Mouse (Mus musculus) lung, postnatal 25 days (tissue): Measurements from ENCODE around the gene Timm13.

Source experiments
- DNase-seq: peaks from one replicate; pipeline ENCODE4 v3.0.0; 2022; ENCODE audit warnings: low spot score

Gene Timm13

DNA sequence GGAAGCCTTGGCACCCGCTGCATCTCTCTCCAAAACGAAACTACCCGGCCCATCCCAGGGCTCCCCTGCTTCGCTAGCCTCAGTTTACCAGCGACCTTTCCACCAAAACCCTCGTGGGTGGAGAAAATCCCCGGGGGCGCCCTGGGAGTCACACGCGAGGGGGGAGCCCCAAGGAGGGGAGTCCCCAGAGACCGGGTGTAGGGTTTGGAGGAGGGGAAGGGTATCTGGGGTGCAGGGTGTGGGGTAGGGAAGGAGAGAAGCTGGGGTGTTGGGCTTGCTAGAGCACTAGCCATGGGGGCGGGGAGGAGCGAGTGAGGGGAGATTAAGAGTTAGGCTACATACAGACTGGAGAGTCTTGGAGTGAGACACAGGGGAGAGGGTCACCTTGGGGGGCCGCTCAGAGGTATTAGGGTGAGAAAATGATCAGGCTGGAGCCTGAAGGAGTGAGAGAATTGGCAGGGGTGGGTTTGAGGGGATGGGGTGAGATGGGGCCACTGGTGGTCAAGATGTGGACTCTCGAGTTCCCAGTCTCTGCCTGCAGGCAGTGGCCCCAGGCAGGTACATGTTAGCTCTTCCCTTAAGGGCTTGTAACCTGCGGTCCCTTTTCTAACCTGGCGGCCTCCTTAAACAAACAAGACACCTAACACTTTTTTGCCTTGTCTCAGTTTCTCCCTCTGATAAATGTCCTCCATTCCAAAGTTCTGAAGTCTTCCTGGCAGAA, 32.1 kb upstream of the Timm13 start:
- no peak for DNase-seq

DNA sequence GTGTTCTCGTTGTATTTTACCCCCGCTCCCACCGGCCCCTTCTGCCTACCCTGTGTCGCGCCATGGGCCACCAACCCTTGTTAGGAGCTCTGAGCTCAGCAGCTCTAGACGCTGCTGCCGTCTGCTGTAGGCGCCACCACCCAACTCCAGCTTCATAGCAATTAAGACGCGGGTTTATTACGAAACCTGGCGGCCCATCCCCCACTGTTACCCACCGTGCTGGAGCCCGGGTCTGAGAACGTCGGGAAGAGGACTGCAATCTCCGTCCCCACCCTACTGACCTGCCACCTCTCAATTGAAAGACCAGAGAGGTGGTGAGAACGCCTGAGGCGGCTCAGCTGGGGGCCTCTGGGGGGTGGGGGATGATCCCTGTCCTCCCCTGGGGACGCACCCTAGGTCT, 31.4 kb upstream of the Timm13 start:
- no peak for DNase-seq

DNA sequence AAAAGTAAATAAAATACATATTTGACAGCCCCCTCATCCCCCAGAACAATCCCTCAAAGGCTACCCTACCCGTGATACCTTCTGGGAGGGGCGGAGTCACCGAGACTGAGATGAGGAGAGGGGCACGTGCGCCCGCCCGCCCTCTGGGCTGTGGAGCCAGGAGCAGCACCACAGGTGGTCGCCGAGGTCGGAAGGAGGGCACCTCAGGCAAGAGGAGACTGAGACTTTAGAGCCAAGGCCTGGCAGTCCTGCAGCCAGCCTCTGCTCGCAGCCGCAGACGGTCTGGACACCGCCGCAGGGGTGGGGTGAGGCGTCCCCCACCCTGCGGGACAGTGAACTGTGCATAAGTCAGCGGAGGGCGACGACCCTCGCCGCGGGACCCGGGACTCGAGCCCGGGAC, 30.9 kb upstream of the Timm13 start:
- DNase-seq = no peak

DNA sequence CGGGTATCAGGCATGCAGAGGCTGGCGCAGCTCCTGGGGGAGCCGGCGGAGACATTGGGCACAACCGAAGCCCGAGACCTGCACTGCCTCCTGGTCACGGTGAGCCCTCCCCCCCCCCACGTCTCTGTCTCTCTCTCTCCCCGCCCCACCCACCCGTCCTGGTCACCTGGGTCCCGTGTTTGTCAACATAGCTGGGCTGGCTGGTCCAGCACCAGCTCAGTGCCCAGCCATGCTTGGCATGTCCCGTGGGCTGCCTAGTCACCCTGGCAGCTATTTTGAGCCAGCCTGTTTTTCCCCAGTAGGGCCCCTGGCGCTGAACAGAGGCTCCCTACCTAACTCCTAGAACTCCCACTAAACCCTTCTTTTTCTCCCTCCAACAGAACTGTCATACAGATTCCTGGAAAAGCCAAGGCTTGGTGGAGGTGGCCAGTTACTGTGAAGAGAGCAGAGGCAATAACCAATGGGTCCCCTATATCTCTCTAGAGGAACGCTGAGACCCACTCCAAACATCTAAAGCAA, 30.4 kb upstream of the Timm13 start:
- DNase-seq = no peak

DNA sequence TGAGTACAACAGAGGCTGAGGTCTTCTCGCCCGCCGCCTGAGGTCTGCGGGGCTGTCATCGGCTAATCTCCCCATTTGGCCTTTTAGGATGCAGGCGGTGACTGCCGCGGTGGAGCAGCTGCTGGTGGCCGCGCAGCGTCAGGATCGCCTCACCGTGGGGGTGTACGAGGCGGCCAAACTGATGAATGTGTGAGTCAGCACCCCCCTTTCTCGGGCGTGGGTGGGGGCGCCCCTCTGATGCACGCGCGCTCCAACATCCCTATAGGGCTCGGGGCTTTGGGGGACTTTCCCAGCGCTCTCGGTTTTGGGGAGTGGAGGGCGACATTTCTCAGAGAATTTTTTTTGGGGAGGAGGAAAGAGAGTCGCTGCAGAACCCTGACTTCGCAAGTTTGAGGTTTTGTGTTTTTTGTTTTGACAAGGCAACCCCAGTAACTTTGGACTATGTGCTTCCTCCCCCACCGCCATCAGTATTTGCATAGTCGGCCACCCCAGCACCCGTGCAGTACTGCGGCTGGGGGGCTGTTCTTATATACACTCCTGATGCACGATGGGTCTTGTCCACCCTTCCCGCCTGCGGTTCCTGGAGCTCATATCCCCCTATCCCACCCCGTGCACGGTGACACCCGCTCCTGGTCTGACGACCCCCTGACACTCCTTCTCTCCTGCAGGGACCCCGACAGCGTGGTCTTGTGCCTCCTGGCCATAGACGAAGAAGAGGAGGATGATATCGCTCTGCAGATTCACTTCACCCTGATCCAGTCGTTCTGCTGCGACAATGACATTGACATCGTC, 29.8 kb upstream of the Timm13 start:
- no peak for DNase-seq

DNA sequence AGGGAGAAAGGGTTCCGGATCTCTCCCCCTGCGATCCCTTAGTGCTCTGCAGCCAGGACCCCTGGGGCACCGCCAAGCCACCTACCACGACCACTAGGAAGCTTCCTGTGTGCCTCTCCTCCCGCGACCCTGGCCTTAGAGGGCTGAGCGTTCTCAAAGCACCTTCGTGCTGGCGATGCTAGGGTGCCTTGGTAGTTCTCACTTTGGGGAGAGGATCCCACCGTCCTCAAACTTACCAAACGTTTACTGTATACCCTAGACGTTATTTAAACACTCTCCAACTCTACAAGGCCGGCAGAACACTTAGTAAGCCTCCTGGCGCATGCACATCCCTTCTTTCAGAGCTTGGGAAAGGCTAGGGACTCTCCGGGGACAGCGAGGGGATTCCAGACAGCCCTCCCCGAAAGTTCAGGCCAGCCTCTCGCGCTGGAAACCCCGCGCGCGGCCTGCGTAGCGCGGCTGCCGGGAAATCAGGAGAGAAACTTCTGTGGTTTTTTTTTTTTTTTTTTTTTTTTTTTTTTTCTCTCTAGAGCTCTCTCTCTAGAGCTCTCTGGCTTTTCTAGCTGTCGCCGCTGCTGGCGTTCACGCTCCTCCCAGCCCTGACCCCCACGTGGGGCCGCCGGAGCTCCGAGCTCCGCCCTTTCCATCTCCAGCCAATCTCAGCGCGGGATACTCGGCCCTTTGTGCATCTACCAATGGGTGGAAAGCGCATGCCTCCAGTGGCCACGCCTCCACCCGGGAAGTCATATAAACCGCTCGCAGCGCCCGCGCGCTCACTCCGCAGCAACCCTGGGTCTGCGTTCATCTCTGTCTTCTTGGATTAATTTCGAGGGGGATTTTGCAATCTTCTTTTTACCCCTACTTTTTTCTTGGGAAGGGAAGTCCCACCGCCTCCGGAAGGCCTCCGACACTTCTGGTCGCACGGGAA, 28.8 kb upstream of the Timm13 start, which contains the start of gene Gadd45b:
Gene Gadd45b (plus strand): TSS at position 775 of the 928 bp plus-strand sequence.
- DNase-seq = peak; percentile 99

DNA sequence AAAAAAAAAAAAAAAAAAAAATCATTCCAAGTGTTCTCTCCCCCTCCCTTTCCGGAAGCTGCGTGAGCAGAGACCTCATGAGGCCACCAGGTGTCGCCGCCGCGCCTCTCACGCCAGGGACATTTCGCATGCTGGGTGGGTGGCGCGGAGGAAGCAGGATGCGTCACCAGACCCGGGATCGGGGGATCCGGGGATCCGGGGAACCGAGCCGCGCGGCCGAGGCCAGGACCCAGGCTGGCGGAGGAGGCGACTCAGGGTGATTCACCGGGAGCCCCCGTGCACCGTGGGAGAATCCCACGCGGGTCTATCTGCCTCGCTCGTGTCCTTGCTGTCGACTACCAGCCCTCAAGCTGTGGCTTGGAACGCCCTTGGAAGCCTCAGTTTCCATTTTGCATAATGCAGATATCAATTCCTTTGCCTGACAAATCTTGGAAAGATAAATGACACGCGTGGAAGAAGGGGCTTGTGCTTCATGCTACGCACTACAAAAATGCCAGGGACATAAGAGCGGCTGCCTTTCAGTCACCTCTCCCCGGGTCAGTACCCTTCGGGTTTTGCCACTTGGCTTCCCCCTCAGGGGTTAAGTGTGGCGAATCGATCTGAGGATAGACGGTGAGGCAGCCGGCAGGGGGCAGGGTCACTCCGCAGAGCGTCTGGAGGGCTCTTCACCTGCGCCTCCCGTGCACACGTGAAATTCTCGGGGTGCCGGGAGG, 28.0 kb upstream of the Timm13 start:
- peak; percentile 94 for DNase-seq

DNA sequence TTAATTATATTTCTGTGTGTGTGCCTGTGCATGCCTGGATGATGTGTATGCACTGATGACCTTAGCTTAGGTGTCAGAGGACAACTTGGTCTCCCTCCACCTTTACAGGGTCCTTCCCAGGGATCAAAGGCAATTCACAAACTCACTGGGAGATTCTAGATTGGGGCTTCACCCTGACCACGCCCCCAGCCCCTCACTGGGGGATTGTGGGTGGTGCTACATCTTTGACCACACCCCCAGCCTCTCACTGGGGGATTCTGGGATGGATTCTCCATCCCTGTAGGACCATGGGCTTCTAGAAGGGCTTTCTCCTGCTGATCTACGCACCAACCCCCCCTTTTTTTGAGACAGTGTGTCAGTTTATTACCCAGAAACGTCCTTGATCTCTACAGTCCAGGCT, 24.7 kb upstream of the Timm13 start:
- DNase-seq = no peak

DNA sequence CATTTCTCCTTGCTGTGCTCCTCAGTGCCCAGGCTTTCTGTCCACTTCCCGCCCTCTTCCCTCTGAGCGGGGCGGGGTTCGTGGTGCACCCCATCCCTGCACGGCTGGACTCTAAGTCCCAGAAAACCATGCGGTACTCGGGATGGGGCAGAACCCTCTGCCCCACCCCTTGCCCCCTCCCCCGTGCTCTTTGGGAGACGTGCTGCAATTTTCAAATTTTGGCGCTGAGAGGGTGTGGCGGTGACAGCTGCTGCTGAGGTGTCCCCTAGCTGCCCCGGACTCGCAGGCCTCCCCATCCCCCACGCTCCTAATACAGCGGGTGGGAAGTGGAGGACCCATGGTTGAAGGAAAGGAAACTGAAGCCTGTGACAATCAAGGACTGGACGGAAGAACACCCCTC, 21.2 kb upstream of the Timm13 start:
- no peak for DNase-seq

DNA sequence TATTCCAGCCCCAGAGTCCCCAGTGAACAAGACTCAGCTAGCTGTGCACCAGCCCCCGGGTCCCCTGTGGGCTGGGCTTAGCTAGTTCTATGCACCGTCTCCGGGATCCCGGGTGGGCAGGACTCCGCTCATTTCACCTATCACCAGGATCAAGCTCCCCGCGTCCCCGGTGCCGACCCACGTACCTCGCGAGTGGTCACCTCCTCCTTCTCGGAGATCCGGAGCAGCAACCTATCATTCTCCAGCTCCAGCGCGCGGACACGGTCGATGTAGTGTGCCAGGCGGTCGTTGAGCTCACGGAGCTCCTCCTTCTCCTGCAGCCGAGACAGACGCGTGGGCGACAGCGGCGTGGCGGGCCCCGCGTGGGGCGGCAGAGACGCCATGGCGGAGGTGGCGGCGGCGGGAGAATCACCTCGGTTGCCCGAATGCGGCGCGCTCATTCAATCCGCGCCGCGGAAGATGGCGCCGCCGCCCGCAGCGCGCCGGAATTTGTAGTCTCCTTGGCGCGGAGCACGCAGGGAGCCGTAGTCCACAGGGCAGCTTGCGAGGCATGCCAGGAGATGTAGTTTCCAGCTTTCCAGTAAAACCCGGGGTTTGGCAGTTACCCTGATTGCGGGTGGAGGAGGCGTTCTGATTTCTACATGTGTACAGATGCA, 17.1 kb upstream of the Timm13 start, which contains the start of gene Lmnb2:
Gene Lmnb2 (minus strand): TSS at position 467 of the 656 bp plus-strand sequence.
- peak; percentile 56 for DNase-seq

DNA sequence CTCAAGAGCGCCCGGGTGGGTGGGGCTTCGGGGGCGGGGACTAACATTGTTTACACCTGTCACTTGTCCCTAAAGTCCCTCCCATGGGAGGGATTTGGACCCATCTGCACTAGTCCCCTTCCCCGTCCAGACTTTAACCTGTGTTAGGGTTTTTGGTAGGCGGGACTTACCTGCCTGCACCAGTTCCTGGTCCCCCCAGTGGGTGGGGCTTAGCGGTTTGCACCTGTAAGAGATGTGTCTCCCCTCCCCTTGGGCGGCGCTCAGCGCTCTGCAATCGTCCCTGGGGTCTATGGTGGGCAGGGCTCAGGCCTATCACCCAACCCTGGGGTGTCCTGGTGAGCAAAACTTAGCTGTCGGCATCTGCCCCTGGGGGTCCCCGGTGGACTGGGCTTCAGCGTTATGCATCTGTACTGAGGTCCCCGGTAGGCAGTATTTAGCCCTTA, 16.6 kb upstream of the Timm13 start:
- no peak for DNase-seq

DNA sequence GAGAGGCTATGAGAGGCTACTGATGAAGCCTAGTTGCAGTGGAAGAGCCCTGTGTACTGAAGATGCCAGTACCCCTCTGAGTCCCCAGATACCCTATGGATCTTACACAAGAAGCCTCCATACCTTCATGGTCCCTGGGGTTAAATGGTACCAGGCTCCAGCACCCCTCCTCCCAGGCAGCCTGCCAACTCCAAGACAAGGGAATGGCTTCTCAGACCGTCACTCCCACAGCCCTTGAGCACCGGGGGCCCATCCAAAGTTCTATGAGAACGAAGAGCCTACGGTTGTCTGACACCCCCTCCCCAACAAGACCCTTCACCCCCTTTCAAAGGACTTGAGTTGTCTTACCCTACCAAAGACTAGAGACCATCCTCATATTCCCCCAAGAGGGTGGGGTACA, 15.0 kb upstream of the Timm13 start:
- DNase-seq = no peak

DNA sequence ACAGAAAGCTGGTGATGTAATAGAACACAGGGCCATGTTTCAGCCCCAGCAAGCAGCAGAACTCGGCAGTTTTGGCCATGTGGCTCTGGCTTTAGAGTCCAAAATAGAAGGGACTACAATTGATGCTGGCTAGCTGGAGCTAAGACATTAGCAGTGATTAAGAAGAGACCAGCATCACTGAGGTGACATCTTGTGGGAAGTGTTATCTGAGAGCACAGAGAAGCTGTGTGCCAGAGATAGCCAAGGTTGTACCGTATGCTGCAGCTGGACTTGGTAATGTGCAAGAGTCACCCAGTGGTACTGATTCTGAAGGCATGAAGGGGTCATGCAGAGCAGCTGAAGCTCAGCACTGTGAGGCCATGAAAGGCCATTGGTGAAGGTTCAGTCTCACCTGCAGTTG, 14.5 kb upstream of the Timm13 start:
- no peak for DNase-seq

DNA sequence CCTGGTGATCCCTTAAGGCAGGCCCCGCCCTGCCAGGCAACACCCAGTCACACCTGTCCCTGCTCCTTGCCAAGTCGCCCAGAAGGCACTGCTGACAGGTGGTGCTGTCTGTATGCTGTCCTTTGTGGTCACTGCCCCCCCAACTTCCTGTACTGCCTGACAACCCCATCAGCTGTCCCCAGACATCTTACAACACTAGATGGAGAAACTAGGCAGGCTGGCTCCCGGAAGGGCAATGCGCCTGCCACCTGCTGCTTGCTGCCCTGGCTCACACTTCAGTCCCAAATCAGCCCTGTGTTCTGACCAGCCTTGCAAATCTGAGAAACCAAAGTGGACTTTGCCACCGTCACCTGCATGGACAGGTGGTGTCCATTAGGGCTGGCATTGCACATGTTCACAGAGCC, 13.5 kb upstream of the Timm13 start:
- DNase-seq = no peak

DNA sequence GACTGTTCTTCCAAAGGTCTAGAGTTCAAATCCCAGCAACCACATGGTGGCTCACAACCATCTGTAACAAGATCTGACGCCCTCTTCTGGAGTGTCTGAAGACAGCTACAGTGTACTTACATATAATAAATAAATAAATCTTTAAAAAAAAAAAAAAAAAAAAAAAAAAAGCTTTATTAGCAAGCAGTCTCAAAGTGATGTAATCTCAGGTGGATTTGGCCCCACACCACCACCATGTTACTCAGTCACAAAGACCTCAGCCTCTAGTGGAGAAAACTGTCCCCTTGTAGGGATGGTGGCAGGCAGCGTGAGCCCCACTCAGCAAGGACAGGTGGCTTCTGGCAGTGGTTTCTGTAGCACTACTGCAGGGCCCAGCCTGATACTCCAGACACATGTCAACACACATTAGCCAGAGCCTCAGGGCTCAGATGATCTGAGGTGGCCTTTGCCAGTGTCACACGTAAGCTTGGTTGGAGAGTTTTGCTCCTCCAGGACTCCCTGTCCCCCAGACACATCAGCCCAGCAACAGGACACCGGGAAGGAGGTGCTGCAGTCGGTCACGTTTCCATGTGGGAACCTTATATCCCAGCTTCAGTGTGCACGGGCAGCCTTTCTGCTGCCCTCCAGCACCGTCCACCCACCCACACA, 12.7 kb upstream of the Timm13 start:
- no peak for DNase-seq

DNA sequence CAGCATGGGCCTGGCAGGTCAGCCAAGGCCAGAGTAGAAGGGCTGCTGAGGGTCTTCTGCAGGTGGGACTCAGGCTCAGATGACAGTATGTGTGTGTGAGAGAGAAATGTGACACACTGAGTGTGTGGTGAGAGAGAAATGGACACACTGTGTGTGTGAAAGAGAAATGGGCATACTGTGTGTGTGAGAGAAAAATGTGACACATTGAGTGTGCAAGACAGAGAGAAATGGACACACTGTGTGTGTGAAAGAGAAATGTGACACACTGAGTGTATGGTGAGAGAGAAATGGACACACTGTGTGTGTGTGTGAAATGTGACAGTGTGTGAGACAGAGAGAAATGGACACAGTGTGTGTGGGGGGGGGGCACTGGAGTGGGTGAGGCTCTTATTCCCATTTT, 11.1 kb upstream of the Timm13 start:
- no peak for DNase-seq

DNA sequence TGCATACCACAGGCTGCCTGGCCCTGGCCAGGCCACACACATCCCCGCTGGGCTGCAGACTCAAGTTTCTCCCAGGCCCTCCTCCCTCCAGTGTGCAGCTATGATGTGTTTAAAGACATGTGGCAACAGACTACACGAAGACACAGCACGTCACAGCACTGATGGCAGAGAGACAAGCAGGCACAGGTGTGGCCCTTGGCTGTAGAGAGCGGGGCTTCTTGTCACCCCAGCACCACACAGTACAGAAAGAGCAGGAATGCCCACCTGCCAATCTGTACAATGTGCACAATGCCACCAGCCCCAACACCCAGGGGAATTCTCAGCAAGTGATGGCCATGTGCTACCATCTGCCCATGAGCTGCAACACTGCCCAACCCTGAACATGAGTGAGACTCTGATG, 10.6 kb upstream of the Timm13 start:
- no peak for DNase-seq

DNA sequence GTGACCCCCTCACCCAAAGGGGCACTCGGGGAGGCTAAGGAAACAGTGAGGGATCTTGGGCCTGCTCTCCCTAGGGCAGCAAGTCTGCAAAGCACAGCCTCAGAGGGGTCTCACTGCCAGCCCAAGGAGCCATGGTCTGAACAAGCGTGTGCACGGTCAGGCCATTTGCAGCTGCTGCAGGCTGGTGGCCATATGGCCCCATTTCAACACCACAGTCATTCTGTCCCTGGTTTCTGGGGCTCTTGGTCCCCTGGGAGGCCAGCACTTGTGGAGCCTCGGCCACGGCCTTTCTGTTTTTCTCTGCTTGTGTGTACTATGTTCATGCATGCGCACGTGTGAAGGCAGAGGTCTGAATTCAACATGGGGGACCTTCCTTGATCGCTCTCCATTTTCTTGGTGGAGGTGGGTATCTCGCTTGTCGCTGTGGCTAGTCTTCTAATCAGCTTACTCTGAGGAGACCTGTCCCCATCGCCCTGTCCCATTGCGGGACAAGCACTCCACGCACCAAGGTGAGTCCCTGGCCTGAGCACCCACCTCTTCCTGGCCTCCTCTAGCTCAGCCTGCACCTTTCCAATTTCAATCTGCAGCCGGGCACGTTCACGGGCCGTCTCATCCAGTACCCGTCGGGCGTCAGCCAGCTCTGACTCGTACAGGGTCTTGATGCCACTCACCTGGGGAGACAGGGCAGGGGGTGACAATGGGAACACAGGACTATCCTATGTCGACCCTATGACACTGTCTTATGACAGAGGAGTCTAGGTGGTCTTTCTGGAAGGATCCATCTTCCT, 8.8 kb upstream of the Timm13 start:
- no peak for DNase-seq

DNA sequence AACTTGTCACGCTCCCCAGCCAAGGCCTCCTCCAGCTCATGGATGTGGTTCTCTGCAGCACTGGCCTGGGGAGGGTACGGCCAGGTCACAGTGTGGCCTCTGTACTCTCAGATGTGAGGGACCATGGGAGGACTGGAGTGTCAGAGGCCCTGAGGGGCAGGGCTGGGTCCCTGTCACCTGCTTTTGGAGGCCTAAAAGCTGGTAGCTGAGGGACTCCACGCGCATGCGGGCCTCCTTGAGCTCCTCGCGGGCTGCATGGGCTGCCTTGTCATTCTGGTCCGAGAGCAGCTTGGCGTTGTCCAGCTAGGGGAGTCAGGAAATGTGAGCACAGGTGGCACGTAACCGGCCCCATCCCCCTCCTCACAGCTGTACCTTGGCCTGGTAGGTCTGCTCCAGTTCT, 3.9 kb upstream of the Timm13 start:
- DNase-seq = no peak
